Mouse (Mus musculus): ENCODE measurements around the gene Klk12.

Klk12 gene

DNA sequence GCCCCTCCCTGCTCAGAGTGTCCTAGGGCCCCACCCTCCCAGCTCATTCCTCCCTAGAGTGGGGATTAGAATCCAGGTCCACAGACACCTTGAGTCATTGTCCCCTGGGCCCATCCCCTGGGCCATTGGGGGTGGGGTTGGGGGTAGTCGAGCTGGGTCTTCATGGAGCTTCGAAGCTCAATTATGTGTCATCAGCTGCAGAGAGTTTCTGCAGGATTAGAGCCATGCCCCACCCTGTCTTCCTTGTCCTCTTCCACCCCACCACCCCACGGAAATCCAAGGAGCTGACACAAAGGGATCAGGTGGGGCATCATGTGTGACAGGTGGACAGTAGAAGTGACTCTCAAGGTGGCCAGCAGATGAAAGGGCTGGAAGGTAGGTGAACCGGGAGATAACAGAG is at the start of gene Klk12:
TSS of gene Klk12 (plus strand) at position 301 of the 400 bp plus-strand sequence.
- DNase-seq (ENCODE audit: low read depth): no peak

DNA sequence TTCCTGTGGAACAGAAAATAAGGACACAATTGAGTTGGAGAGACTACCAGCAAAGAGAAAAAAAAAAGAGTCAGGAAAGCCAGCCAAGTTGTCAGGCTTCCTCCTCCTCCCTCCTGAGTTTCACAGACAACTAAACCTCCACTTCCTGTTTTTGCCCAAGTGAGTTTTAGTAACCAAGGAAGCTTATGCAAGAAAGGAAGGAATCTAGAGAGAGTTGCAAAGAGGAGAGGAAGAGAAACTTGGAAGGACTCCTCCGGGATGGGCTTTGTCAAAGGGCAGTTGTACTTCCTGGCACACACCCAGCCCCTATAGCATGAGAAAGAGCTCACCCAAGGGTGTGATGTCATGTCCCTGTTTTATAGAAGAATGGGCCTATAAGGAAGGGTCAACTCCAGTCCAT is 20.9 kb upstream of the Klk12 start:
- DNase-seq (ENCODE audit: low read depth): no peak

DNA sequence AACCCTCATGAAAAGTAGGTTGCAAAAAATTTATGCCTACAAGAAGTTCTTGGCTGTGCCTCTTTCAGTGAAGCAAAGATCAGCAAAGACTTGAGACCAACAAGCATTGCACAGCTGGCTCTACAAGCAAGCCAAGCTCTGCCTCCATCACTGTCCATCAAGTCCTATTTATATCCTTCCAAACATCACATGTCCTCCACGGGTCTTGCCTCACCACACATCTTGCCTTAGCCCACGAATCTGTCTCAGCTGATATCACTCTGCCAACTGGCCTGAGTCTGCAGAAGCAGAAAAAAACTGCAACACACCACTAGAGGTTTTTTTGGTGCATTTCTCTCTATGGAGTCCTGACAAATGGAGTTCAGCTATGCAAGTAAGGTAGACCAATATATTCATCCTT is 15.9 kb upstream of the Klk12 start:
- DNase-seq (ENCODE audit: low read depth): no peak

DNA sequence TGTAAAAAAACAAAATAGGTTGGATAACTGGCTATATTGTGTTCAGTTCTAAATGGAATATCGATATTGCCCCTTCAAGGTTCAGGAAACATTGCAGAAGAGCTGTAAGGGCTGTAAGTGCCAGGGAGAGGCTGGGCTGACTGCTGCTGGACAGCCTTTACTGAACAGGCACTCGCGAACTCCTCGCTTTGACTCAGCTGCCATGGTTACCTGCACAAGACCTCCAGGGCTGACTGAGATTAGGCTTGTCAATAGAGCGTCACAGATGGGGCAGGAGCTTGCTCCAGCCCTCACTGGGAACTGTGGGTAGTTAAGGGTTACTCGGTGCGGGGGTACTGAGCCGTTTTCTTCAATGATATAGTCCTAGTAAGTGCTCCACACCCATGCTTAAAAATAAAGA is 2.2 kb upstream of the Klk12 start:
- DNase-seq (ENCODE audit: low read depth): no peak

DNA sequence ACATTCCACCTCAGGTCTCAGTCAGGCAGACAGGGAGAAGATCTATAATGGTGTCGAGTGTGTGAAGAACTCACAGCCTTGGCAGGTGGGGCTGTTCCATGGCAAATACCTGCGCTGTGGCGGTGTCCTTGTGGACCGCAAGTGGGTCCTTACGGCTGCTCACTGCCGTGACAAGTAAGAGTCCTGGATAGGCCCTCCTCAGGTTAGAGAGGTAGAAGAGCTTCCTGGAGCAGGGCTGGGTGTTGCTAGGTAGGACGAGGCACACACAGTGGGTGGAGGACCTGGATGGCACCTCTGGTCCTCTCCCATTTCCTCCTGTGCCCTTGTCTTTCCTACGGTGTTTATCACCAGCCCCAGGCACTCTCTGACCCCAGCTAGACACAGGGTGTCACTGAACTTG is 939 bp downstream of the Klk12 start:
- no peak for DNase-seq (ENCODE audit: low read depth)

DNA sequence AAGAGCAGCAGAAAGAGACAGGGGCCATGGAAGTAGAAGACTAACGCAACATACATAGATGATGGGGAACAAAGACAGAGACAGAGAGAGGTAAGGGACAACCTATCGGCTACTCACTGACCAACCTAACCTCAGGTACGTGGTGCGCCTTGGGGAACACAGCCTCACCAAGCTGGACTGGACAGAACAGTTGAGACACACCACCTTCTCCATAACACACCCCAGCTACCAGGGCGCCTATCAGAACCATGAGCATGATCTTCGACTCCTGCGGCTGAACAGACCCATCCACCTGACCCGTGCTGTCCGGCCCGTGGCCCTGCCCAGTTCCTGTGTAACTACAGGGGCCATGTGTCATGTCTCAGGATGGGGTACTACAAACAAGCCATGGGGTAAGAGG is 2.0 kb downstream of the Klk12 start:
- no peak for DNase-seq (ENCODE audit: low read depth)

DNA sequence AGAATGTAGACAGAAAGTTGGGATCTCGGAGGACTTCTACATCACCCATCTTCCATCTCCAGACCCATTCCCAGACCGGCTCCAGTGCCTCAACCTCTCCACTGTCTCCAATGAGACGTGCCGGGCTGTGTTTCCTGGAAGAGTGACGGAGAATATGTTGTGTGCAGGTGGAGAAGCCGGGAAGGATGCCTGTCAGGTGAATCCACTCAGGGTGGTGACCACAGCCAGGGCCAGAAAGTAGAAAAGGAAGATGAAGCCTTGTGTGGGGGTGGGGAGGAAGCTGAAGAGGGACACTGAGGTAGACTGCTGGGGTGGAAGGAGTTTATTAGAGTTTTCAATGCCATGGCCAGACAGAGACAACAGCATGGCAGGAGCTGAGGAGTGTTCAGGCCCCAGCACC is 3.2 kb downstream of the Klk12 start:
- DNase-seq (ENCODE audit: low read depth): no peak

DNA sequence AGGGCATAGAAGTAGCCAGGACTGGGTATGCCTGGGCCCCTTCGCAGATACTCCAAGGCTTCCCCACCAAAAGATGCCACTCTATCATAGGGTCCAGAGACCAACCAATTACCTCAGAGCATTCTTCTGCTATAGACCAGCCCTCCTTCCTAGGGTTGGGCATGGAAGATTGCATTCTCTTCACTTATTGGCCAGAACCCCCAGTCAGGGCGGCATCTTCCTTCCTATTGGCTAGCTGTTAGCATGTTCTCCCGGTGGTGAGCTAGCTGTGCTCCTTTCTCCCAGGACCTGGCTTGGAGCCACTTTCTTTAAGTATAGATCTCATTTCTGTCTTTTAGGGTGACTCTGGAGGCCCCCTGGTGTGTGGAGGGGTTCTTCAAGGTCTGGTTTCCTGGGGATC is 4.2 kb downstream of the Klk12 start:
- DNase-seq (ENCODE audit: low read depth): no peak

DNA sequence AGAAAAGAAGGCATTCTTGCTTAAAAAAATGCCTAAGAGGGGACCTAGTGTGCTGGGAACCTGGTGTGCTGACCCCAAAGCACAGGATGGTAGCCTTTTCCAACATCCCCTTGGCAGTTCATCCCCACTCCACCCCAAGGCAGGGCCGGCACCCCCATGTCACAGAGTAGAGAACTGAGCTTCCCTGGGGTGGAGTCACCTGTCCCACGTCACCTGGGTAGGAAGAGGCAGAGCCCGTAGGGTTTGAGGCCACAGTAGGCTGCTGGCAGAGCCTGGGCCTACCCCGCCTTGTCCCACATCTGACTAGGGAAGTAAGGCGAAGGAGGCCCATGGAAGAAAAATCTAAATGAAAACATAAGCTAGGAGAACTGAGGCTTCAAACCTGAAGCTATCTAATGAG is 5.7 kb downstream of the Klk12 start, which contains the start of gene Klk11:
TSS of gene Klk11 (plus strand) at position 241 of the 400 bp plus-strand sequence.
- no peak for DNase-seq (ENCODE audit: low read depth)

DNA sequence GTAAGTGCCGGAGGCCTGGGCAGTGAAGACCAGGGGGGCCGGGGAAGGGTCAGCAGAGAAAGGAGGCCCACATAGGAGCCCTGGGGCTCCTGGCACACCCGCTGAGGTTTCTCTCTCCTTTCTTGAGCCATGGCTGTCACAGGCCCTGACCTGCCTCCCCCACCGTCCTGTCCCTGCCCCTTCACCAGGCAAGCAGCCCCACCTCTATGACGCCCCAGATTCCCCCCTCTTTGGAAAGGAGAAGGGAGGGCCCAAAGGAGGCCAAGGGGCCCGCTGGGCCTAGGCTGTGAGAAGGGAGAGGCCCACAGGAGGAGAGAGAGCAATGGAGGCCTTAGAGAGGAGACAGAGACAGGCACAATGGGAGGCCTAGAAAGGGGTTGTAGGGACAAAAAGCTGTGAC is 6.1 kb downstream of the Klk12 start:
- DNase-seq (ENCODE audit: low read depth): no peak

DNA sequence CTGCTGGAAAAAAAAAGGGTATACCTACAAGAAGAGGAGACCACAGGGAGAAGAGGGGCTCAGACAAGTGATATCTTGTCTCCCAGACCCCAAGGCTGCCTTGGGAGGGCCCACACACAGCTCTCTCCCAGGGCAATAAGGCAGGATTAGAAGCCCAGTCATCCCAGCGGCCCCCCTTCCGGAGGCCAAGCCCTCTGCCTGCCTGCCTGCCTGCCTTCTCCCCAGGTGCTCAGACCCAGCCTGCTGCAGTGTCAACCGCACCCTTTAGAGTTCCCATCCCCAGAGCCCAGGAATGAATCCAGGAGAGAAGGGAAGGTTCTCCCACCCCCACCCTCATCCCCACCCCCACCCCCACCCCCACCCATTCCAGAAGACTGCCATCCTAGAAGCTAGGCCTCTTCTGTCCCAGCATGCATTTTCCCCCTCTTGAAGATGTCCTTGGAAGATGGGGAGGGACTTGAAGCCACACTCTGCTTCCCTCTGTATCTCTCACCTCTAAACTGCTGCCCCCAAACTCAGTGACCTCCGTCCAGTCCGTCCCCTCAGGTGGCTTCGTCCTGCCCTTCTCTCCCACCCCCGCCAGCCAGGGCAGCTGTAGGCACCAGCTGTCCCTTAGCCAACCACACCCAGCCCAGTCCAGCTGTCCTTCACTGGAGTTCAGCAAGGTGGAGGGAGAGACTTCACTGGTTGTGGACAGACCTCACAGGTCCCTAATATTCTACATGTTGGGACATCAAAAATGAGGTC is 6.8 kb downstream of the Klk12 start:
- DNase-seq (ENCODE audit: low read depth): no peak

DNA sequence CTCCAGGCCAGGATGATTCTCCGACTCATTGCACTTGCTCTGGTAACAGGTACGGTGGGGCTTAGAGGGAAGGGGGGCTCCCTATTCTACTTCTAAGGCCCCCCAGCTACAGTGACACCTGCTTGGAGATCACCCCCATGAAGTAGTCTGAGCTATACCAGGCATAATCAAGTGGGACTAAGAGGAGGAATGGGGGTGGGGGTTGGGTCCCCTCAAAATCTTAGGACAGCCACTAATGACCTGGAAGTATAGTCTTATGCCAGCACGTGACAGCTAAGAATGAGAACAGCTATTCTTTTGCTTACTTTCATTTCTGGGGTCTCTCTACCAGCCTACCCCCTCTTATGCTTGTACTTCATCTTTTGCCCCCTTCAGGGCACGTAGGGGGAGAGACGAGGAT is 7.8 kb downstream of the Klk12 start:
- DNase-seq (ENCODE audit: low read depth): no peak

DNA sequence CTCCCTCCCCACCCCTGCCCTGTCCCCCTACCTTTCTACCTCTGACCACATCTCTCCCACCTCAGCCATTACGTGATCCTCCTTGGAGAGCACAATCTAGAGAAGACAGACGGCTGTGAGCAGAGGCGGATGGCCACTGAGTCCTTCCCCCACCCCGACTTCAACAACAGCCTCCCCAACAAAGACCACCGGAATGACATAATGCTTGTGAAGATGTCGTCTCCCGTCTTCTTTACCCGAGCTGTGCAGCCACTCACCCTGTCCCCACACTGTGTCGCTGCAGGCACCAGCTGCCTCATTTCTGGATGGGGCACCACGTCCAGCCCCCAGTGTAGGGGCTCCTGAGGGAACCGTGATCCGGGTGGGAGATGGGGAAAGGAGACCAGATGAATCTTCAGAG is 8.7 kb downstream of the Klk12 start:
- DNase-seq (ENCODE audit: low read depth): no peak

DNA sequence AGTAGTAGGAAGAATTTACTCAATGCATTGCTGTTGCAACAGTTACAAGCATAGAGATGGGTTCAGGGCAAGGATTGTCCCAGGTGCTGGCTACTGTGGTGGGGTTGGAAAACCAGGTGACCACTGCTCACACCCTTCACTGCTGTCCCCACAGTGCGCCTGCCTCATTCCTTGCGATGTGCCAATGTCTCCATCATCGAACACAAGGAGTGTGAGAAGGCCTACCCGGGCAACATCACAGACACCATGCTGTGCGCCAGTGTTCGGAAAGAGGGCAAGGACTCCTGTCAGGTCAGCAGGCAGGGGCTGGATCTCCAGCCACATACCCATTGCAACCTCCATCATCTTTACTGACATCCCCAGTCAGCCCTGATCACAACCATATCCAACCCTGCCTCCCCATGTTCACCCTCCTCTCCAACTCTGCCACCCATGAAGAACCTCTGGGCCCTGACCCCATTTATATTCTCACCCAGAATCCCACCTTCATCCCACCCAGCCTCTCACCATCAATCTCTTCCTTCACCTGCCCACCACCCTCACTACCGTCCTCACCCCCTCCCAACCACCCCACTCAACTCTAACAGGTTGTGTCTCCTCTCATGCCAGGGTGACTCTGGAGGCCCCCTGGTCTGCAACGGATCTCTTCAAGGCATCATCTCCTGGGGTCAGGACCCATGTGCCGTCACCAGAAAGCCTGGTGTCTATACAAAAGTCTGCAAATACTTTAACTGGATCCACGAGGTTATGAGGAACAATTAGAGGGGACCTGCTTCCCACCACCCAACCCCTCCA is 9.7 kb downstream of the Klk12 start:
- no peak for DNase-seq (ENCODE audit: low read depth)

DNA sequence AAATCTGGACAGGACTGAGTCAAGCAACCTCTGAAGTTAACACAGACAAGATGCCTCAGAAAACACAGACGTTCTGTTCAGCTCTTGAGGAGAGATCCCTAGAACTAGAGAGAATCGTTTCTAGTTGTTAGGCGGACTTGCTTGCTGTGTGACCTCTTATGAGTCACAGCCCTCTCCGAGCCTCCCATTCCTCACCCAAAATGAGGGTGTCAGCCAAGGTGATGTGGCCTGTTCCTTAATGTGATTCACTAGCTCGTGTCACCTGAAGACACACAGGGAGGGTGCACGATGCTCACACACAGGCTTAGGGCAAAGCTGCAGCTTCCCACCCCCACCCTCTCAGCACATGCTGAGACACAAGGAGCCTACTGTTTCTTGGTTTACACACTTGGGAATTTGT is 11.5 kb downstream of the Klk12 start:
- no peak for DNase-seq (ENCODE audit: low read depth)

DNA sequence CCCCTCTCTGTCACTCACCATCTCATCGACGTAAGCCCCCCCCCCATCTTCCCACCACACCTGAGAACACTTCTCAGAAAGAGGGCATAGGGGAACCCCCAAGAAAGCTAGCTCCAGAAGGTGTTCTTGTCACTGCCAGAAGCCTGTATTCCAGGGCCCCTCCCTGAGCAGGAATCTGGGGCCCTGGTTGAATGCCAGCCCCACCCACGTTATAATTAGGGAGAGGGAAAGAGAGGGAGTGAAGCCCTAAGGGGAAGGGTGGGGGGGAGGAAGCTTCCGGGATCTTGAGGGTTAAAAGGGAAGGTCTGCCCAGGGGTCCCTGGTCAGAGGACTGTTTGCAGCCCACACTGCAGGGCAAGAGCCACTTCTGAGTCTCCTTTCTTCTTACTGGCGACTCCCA is 12.0 kb downstream of the Klk12 start, which contains the start of gene Klk10:
TSS of gene Klk10 (plus strand) at position 290 of the 400 bp plus-strand sequence.
- DNase-seq (ENCODE audit: low read depth): no peak

DNA sequence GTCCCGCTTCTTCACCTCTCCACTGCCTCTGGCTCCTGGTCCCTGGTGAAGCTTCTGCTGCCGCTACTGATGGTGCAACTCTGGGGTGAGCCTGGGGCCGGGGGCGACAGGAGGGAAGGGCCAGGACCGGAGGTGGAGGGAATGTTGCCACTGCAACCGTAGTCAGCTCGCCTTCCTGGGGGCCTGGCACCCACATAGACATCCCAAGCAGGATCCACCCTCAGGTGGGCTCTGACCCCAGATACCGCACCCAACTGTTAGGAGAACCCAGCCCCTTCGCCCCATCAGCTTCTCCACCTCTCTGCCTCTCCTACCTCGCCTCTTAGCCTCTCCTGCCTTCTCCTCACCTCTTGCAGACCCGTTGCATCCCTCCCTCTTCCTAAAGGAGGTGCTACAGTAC is 12.8 kb downstream of the Klk12 start:
- DNase-seq (ENCODE audit: low read depth): no peak

DNA sequence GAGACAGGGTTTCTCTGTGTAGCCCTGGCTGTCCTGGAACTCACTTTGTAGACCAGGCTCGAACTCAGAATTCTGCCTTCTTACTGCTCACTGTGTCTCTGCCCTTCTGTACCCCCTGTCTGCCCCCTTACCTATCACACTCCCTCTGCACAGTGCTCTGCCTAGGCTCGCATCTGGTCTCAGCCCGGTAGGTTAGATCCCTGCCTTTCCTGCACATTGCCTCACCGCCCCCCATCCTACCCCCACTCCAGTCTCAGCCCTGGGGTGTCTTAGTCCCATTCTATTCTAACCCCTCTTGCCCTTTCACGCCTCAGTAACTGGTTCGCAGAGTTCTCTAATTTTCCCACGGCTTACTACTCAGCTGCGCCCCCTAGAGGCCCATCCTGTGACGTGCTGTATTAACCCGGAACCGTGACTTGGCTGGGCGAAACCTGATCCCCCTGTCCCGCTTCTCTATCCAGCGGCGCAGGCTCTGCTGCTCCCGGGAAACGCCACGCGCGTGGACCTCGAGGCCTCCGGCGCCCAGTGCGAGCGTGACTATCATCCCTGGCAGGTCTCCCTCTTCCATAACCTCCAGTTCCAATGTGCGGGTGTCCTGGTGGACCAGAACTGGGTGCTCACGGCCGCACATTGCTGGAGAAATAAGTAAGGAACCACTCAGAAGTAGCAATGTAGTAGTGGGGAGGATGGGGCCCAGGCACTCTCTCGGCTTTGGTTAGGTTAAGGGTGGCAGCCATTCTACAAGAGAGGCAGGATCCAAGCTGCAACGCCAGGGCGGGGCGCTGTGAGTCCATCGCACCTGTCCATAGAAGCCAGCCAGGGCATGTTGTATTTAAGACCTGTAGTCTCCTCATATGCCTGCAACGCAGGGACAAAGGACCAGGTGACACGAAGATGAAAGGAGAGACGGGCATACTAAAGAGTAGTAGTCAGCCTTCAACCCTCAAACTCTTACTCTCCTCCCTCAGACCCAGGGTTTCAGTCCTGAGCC is 13.9 kb downstream of the Klk12 start:
- peak; percentile 79 for DNase-seq (ENCODE audit: low read depth)

DNA sequence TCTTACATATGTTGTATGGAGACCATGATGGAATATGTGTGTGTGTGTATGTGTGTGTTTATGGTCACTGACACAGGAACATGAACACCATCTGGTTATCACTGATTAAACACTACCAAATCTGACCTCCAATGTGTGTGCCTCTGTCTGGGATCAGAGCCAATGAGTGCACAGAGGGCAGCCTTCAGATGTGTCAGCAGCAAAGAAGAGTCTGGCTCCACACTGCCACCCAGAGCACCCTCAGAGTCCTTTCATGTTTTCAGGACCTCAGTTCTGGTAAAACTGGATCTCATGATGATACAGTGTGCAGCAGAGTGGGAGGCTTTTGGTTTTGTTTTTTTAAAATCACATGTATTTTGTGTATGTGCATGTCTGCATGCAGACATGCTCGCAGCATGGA is 16.6 kb downstream of the Klk12 start:
- no peak for DNase-seq (ENCODE audit: low read depth)

DNA sequence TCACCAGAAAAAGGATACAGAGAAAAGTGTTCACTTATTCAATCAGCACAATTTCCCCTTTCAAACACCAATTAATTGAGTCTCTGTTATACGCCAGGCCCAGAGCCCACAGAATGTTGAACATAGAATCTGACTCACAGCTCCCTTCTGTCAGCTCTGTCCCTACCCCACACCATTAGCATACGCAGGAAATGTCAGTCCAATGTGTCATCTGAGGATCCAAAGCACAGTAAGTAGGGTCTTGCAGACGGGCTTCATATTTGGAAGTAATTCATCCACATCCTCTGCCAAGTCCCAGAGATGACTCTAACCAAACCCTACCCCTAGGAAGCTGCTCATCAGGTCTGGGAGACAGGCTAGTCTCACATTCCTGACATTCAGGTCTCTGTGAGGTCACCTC is 19.4 kb downstream of the Klk12 start:
- no peak for DNase-seq (ENCODE audit: low read depth)

DNA sequence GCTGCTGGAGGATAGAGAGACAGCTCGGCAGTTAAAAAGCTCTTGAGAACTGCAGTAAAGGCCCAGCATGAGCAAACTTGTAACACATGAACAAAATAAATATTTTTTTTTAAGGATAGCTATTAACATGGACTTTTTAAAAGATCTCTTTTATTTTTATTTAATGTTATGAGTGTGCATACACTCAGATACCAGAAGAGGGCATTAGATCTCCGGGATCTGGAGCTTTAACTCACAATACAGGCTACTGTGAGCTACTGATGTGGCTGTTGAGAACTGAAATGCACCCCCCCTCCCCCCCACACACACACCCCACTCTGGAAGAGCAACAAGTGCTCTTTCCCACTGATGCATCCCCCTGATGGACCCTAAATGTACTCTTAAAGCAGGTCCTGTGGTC is 20.6 kb downstream of the Klk12 start:
- DNase-seq (ENCODE audit: low read depth): no peak

DNA sequence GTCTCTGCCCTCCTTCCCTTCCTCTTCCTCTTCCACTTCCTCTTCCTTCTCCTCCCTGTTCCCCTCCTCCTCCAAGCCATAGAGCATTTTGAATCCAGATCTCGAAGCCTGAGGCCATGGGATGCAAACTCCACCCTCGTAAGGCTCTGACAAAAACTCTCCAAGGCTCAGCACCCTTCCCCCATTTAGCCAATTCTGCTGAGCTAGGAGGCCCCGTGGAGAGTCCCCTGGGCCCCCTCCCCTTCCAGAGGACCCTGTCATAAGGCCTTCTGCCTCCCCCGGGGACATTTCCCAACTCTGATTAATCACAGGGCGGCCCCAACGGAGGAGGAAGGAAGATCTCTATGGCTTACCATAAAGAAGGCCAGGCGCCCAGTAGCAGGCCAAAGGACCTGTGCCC is 22.9 kb downstream of the Klk12 start, which contains the start of gene Klk9:
TSS of gene Klk9 (plus strand) at position 301 of the 400 bp plus-strand sequence.
- no peak for DNase-seq (ENCODE audit: low read depth)

All from naive thymus-derived CD4-positive, alpha-beta T cell, adult 2 months (primary cell).